Mouse (Mus musculus): ENCODE data around the gene Arhgef25. TPM values are rescaled to one million over a fixed set of nuclear protein-coding genes. Genes with fewer than 3 reads are reported as not detected.

The Arhgef25 gene
- polyA plus RNA-seq, 1 experiment: 9.2 TPM

DNA sequence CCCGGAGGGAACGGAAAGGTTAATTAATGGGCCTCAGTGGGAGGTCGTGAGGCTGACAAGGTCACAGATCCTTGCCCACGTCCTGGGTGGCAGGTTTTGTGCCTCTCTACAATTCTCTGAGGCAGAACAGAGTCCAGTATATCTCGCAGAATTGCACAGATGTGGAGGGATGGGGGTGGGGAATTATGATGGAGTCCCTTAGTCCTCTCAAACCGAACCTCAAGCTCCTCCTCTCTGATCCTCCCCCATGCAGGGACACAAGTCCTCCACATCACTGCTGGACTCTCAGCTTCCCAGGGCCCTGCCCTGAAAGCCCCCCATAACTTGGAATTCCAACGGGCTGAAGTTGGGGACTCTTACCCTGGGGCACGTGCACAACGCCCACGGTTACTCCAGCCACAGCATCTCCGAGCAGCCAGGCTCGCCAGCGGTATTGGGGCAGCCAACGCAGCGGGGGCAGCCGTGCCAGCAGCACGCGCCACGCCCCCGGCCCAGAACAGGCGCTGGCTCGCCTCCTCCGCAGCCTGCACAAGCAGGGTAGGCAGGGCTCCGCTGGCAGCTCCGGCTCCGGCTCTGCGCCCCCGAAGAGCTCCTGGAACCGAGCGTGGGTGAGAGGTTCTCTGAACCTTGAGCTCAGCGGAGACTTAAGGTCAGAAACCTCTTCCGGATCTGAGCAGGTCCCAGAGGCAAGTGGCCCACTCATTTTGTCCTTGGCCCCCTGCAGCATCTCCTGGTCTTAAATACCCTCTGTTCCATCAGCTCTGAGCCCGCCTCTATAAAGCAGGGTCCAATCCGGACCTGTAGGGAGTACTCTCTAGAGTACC lies 9.8 kb downstream of the Arhgef25 start, which contains the start of gene Slc26a10:
Gene Slc26a10 (minus strand): TSS at position 775 of the 824 bp plus-strand sequence.
- Histone ChIP-seq H3K4me1 (ENCODE audit: control insufficient read depth, insufficient read depth, low read length) (peaks cover 4% of the 10 kb centered on the region; the same call in 1 of the 2 replicates), H3K4me3 (ENCODE audit: insufficient read depth, low read depth, low read length) (no peak within 1 kb of the TSS), H3K27me3 (replicated peaks; ENCODE audit: control insufficient read depth, insufficient read depth, low read length) (no peaks in the 10 kb centered on the region), H3K27ac (ENCODE audit: insufficient read depth, low read depth, low read length) (no peak within 1 kb of the TSS), H3K36me3 (ENCODE audit: control insufficient read depth, insufficient read depth, low read length) (no peaks in the 10 kb centered on the region)
- TF ChIP-seq CTCF (conservative IDR thresholded peaks at IDR 0.05; ENCODE audit: insufficient read depth, insufficient read length, low read depth, low read length) (no peak), POLR2A (IDR thresholded peaks at IDR 0.05; ENCODE audit: low read depth, low read length) (no peak)
- no peak for DNase-seq
- WGBS: 8% methylated on average over 34 of the region's 34 CpGs

DNA sequence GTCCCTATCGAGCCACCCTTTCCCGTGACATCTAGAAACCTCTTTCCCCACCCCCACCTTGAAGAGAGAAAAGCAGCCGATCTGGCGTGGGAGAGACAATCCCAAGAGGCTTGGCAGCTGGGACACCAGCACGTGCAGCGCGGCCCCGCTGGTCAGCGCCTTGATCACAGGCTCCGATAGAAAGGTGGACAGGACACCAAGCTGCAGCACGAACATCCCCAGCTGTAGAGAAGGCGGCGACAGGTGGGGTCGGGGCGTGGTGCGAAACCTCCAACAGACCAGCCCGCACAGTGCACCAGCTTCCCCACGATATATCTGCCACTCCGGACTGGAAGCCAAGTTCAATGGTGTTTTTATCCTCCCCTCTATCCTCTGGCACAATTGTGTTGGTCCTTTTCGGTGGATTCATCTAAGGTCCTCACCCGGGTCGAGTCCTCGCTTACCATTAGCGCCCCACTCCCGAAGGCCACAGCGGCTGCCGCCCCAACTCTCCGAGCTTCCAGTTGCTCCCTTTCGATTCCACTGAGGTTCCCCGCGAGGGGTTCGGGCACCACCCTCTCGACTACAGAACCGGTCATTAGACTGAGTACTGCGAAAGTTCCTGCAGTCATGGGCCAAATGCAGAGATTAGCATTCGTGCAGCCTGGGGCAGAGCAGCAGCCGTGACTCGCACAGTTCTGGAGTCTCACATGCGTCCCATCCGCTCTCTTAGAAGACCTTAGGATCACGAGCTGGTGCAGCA lies 11.4 kb downstream of the Arhgef25 start:
- no peaks in the 10 kb centered on the region for H3K27me3 ChIP-seq (replicated peaks; ENCODE audit: control insufficient read depth, insufficient read depth, low read length)
- 7% methylated on average over 41 of the region's 41 CpGs for WGBS
- TF ChIP-seq POLR2A (IDR thresholded peaks at IDR 0.05; ENCODE audit: low read depth, low read length) (no peak), CTCF (conservative IDR thresholded peaks at IDR 0.05; ENCODE audit: insufficient read depth, insufficient read length, low read depth, low read length) (no peak)
- H3K27ac ChIP-seq (ENCODE audit: insufficient read depth, low read depth, low read length): no peak overlapping the region
- H3K4me1 ChIP-seq (ENCODE audit: control insufficient read depth, insufficient read depth, low read length): peaks cover 4% of the 10 kb centered on the region; the same call in 1 of the 2 replicates
- H3K4me3 ChIP-seq (ENCODE audit: insufficient read depth, low read depth, low read length): peak overlapping the region; percentile 24; the same call in 1 of the 2 replicates
- peak; percentile 34 for DNase-seq
- H3K36me3 ChIP-seq (ENCODE audit: control insufficient read depth, insufficient read depth, low read length): no peaks in the 10 kb centered on the region

- Histone ChIP-seq H3K27me3 (replicated peaks; ENCODE audit: control insufficient read depth, insufficient read depth, low read length) (no peaks in the 10 kb centered on the region), H3K4me3 (ENCODE audit: insufficient read depth, low read depth, low read length) (peak overlapping the region; percentile 24), H3K4me1 (ENCODE audit: control insufficient read depth, insufficient read depth, low read length) (peaks cover 4% of the 10 kb centered on the region; the same call in 1 of the 2 replicates), H3K27ac (ENCODE audit: insufficient read depth, low read depth, low read length) (no peak overlapping the region), H3K36me3 (ENCODE audit: control insufficient read depth, insufficient read depth, low read length) (no peaks in the 10 kb centered on the region)
- DNase-seq: peak; percentile 72
- TF ChIP-seq POLR2A (IDR thresholded peaks at IDR 0.05; ENCODE audit: low read depth, low read length): no peak
- peak; percentile 84 for TF ChIP-seq CTCF (conservative IDR thresholded peaks at IDR 0.05; ENCODE audit: insufficient read depth, insufficient read length, low read depth, low read length)
- 2% methylated on average over 23 of the region's 23 CpGs for WGBS
Observed at GRCm38 (mm10) chr10:127177719-127178118, 12.2 kb downstream of the Arhgef25 start.

GRCm38 (mm10) chr10:127177235-127177634 lies 12.6 kb downstream of the Arhgef25 start:
- 30% methylated on average over 9 of the region's 9 CpGs for WGBS
- Histone ChIP-seq H3K27me3 (replicated peaks; ENCODE audit: control insufficient read depth, insufficient read depth, low read length) (no peaks in the 10 kb centered on the region), H3K4me1 (ENCODE audit: control insufficient read depth, insufficient read depth, low read length) (peaks cover 4% of the 10 kb centered on the region; the same call in 1 of the 2 replicates), H3K27ac (ENCODE audit: insufficient read depth, low read depth, low read length) (no peak overlapping the region), H3K4me3 (ENCODE audit: insufficient read depth, low read depth, low read length) (no peak overlapping the region), H3K36me3 (ENCODE audit: control insufficient read depth, insufficient read depth, low read length) (no peaks in the 10 kb centered on the region)
- no peak for TF ChIP-seq POLR2A (IDR thresholded peaks at IDR 0.05; ENCODE audit: low read depth, low read length)
- TF ChIP-seq CTCF (conservative IDR thresholded peaks at IDR 0.05; ENCODE audit: insufficient read depth, insufficient read length, low read depth, low read length): no peak
- no peak for DNase-seq

DNA sequence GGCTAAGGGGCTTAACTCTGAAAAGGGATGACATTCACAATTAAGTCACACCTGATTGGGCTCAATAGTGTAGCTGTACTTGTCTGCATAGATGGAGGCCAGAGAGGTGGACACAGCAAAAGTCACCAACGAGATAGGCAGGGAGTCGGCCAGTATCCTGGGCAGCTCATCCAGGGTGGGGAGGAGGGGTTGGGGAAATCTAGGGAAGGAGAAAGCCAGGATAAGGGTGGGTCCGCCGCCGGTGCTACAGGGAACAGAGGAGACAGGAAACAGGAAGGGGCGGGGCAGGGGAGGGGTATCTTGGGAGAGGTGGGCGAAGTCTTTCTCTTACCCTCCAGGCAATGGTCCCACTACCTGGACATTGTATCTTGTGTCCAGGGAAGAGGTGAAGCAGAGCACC lies 13.1 kb downstream of the Arhgef25 start:
- Histone ChIP-seq H3K27me3 (replicated peaks; ENCODE audit: control insufficient read depth, insufficient read depth, low read length) (no peaks in the 10 kb centered on the region), H3K36me3 (ENCODE audit: control insufficient read depth, insufficient read depth, low read length) (no peaks in the 10 kb centered on the region), H3K4me1 (ENCODE audit: control insufficient read depth, insufficient read depth, low read length) (peaks cover 4% of the 10 kb centered on the region; the same call in 1 of the 2 replicates), H3K27ac (ENCODE audit: insufficient read depth, low read depth, low read length) (no peak overlapping the region), H3K4me3 (ENCODE audit: insufficient read depth, low read depth, low read length) (no peak overlapping the region)
- DNase-seq: no peak
- no peak for TF ChIP-seq CTCF (conservative IDR thresholded peaks at IDR 0.05; ENCODE audit: insufficient read depth, insufficient read length, low read depth, low read length)
- TF ChIP-seq POLR2A (IDR thresholded peaks at IDR 0.05; ENCODE audit: low read depth, low read length): no peak
- 29% methylated on average over 7 of the region's 7 CpGs for WGBS

GRCm38 (mm10) chr10:127176228-127176627 lies 13.7 kb downstream of the Arhgef25 start:
- no peaks in the 10 kb centered on the region for H3K27me3 ChIP-seq (replicated peaks; ENCODE audit: control insufficient read depth, insufficient read depth, low read length)
- H3K4me3 ChIP-seq (ENCODE audit: insufficient read depth, low read depth, low read length): no peak overlapping the region
- H3K36me3 ChIP-seq (ENCODE audit: control insufficient read depth, insufficient read depth, low read length): no peaks in the 10 kb centered on the region
- H3K27ac ChIP-seq (ENCODE audit: insufficient read depth, low read depth, low read length): no peak overlapping the region
- 59% methylated on average over 3 of the region's 3 CpGs for WGBS
- peaks cover 4% of the 10 kb centered on the region; the same call in 1 of the 2 replicates for H3K4me1 ChIP-seq (ENCODE audit: control insufficient read depth, insufficient read depth, low read length)
- DNase-seq: no peak
- no peak for TF ChIP-seq POLR2A (IDR thresholded peaks at IDR 0.05; ENCODE audit: low read depth, low read length)
- no peak for TF ChIP-seq CTCF (conservative IDR thresholded peaks at IDR 0.05; ENCODE audit: insufficient read depth, insufficient read length, low read depth, low read length)

DNA sequence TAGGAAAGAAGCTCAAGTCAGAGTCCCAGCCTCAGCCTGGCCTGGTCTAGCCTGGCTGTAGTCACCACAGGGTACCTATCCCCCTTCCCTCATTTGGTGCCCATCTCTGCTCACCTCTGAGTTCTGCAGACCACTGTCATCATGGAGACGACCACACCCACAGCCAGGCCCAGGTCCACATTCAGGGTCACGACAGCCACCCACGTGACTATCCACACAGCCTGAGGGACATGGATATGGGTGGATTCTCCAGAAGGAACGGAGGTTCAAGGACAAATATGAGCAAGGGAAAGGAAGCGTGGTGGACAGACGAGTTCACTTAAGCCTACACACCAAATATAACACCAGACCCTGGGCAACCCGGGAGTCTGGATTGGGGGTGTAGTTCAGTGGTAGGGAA lies 15.7 kb downstream of the Arhgef25 start:
- 85% methylated on average over 7 of the region's 7 CpGs for WGBS
- H3K27ac ChIP-seq (ENCODE audit: insufficient read depth, low read depth, low read length): no peak overlapping the region
- no peak for DNase-seq
- no peak for TF ChIP-seq CTCF (conservative IDR thresholded peaks at IDR 0.05; ENCODE audit: insufficient read depth, insufficient read length, low read depth, low read length)
- no peak for TF ChIP-seq POLR2A (IDR thresholded peaks at IDR 0.05; ENCODE audit: low read depth, low read length)
- H3K4me1 ChIP-seq (ENCODE audit: control insufficient read depth, insufficient read depth, low read length): peaks cover 4% of the 10 kb centered on the region; the same call in 1 of the 2 replicates
- H3K36me3 ChIP-seq (ENCODE audit: control insufficient read depth, insufficient read depth, low read length): no peaks in the 10 kb centered on the region
- H3K27me3 ChIP-seq (replicated peaks; ENCODE audit: control insufficient read depth, insufficient read depth, low read length): no peaks in the 10 kb centered on the region
- no peak overlapping the region for H3K4me3 ChIP-seq (ENCODE audit: insufficient read depth, low read depth, low read length)

Measured in kidney, adult 2 months (tissue).